Mouse (Mus musculus): ENCODE measurements at regions not wholly inside any gene's neighbourhood (a gene's known extent, or its start where the extent isn't known, plus 50 kb on each side); places are given as distances from the start of the nearest gene placed in this dataset.
A peak's percentile ranks its signal among the peaks of the same experiment; 100 is the strongest.

- H3K4me3 ChIP-seq (replicated peaks; ENCODE audit: extremely low read depth, low read depth, low read length) = no peak overlapping the region
- no peaks in the 10 kb centered on the region for H3K4me1 ChIP-seq (ENCODE audit: control insufficient read depth, insufficient read depth, low read length)
- TF ChIP-seq POLR2A (IDR thresholded peaks at IDR 0.05; ENCODE audit: borderline replicate concordance, extremely low read depth, low read depth, low read length) (no peak), CTCF (IDR thresholded peaks at IDR 0.05; ENCODE audit: insufficient read depth, low read length) (no peak)
- 18% methylated on average over 5 of the region's 5 CpGs for WGBS
- no peak for DNase-seq
Measured at GRCm38 (mm10) chr8:78054435-78054834, 158.7 kb upstream of the Ttc29 start.

- TF ChIP-seq CTCF (IDR thresholded peaks at IDR 0.05; ENCODE audit: insufficient read depth, low read length) (no peak), POLR2A (IDR thresholded peaks at IDR 0.05; ENCODE audit: borderline replicate concordance, extremely low read depth, low read depth, low read length) (no peak)
- 19% methylated on average over 8 of the region's 8 CpGs for WGBS
- no peak for DNase-seq
- Histone ChIP-seq H3K4me3 (replicated peaks; ENCODE audit: extremely low read depth, low read depth, low read length) (no peak overlapping the region), H3K4me1 (ENCODE audit: control insufficient read depth, insufficient read depth, low read length) (no peaks in the 10 kb centered on the region)
Measured at GRCm38 (mm10) chr8:78054920-78055319, 158.2 kb upstream of the Ttc29 start.

DNA sequence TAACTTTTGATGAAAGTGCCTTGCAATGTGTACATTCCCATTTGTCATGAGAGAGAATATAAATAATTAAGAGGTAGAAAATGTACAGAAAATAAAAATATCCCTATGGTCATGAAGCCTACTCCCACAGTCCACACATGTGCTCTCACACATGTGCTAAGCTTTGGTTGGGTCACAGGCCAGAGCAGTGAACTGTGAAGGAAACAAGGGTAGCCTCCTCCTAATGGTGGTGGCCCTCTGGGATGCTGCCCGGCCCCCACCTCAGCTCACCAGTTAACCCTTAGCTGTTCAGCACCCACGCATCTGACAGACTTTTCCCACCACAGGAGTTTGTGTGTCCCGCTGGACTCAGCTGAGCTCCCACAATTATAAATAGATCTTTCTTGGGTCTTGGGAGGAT, 157.6 kb upstream of the Ttc29 start:
- Histone ChIP-seq H3K4me3 (replicated peaks; ENCODE audit: extremely low read depth, low read depth, low read length) (no peak overlapping the region), H3K4me1 (ENCODE audit: control insufficient read depth, insufficient read depth, low read length) (no peaks in the 10 kb centered on the region)
- DNase-seq = no peak
- WGBS = 71% methylated on average over 3 of the region's 3 CpGs
- no peak for TF ChIP-seq POLR2A (IDR thresholded peaks at IDR 0.05; ENCODE audit: borderline replicate concordance, extremely low read depth, low read depth, low read length)
- no peak for TF ChIP-seq CTCF (IDR thresholded peaks at IDR 0.05; ENCODE audit: insufficient read depth, low read length)

- TF ChIP-seq CTCF (IDR thresholded peaks at IDR 0.05; ENCODE audit: insufficient read depth, low read length) = no peak
- no peak for TF ChIP-seq POLR2A (IDR thresholded peaks at IDR 0.05; ENCODE audit: borderline replicate concordance, extremely low read depth, low read depth, low read length)
- 39% methylated on average over 4 of the region's 4 CpGs for WGBS
- H3K4me1 ChIP-seq (ENCODE audit: control insufficient read depth, insufficient read depth, low read length) = no peaks in the 10 kb centered on the region
- DNase-seq = no peak
- H3K4me3 ChIP-seq (replicated peaks; ENCODE audit: extremely low read depth, low read depth, low read length) = no peak overlapping the region
Measured at GRCm38 (mm10) chr8:78057357-78057756, 155.7 kb upstream of the Ttc29 start.

DNA sequence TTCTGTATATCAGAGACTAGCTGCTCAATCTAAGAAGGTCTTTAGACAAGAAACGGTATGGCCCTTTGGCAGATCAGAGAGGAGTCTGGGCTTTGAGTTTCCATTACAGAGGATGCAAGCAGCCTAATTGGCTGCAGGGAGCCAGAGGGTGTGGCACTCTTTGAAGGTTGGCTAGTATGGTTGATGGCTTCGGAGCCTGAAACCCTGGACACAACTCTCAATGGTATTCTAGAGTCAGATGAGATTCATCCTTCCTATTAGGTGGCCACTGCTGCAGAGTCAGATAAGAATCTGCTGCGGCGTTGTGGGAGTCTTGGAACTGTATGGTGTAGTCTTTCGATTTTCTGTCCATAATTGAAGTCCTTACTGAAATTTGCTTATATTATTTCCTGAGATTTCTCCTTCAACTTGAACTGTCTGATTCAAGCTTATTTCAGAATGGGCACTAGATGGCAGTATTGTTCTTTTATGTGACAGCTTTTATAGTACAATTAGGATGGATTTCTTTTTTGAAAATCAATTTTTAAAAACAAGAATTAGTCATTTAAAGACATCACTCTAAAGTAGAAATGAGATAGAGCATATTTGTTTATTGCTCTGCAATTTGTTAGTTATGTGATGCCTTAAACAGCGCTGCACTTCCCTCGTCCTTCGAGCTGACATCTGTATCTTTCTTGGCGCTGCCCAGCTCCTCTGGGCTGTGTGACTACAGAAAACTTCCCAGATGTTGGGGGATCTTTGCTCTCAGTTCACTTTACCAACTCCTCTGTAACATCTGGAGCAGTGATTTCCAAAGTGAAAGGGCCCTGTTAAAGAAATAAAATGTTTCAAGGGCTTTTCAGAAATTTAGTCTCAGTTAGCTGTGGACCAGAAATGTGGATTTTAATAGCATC, 151.0 kb upstream of the Ttc29 start:
- no peak overlapping the region for H3K4me3 ChIP-seq (replicated peaks; ENCODE audit: extremely low read depth, low read depth, low read length)
- TF ChIP-seq POLR2A (IDR thresholded peaks at IDR 0.05; ENCODE audit: borderline replicate concordance, extremely low read depth, low read depth, low read length) (no peak), CTCF (IDR thresholded peaks at IDR 0.05; ENCODE audit: insufficient read depth, low read length) (no peak)
- no peak for DNase-seq
- WGBS = 46% methylated on average over 9 of the region's 9 CpGs
- no peaks in the 10 kb centered on the region for H3K4me1 ChIP-seq (ENCODE audit: control insufficient read depth, insufficient read depth, low read length)

- peak; percentile 48 for DNase-seq
- Histone ChIP-seq H3K4me3 (replicated peaks; ENCODE audit: extremely low read depth, low read depth, low read length) (peak overlapping the region; percentile 43), H3K4me1 (ENCODE audit: control insufficient read depth, insufficient read depth, low read length) (no peaks in the 10 kb centered on the region)
- 6% methylated on average over 13 of the region's 13 CpGs for WGBS
- TF ChIP-seq POLR2A (IDR thresholded peaks at IDR 0.05; ENCODE audit: borderline replicate concordance, extremely low read depth, low read depth, low read length) (no peak), CTCF (IDR thresholded peaks at IDR 0.05; ENCODE audit: insufficient read depth, low read length) (peak; percentile 63)
Measured at GRCm38 (mm10) chr8:78063529-78063928, 149.6 kb upstream of the Ttc29 start.

- TF ChIP-seq CTCF (IDR thresholded peaks at IDR 0.05; ENCODE audit: insufficient read depth, low read length) (no peak), POLR2A (IDR thresholded peaks at IDR 0.05; ENCODE audit: borderline replicate concordance, extremely low read depth, low read depth, low read length) (no peak)
- Histone ChIP-seq H3K4me3 (replicated peaks; ENCODE audit: extremely low read depth, low read depth, low read length) (no peak overlapping the region), H3K4me1 (ENCODE audit: control insufficient read depth, insufficient read depth, low read length) (no peaks in the 10 kb centered on the region; the same call in 1 of the 2 replicates)
- 30% methylated on average over 13 of the region's 13 CpGs for whole genome bisulfite sequencing
- DNase-seq = no peak
Measured at GRCm38 (mm10) chr8:78064161-78064560, 148.9 kb upstream of the Ttc29 start.

- TF ChIP-seq POLR2A (IDR thresholded peaks at IDR 0.05; ENCODE audit: borderline replicate concordance, extremely low read depth, low read depth, low read length) (no peak), CTCF (IDR thresholded peaks at IDR 0.05; ENCODE audit: insufficient read depth, low read length) (no peak)
- DNase-seq = no peak
- WGBS = 55% methylated on average over 10 of the region's 10 CpGs
- H3K4me1 ChIP-seq (ENCODE audit: control insufficient read depth, insufficient read depth, low read length) = no peaks in the 10 kb centered on the region; the same call in 1 of the 2 replicates
- H3K4me3 ChIP-seq (replicated peaks; ENCODE audit: extremely low read depth, low read depth, low read length) = no peak overlapping the region
Measured at GRCm38 (mm10) chr8:78065890-78066493, 147.1 kb upstream of the Ttc29 start.

GRCm38 (mm10) chr8:78068087-78068910, 144.8 kb upstream of the Ttc29 start:
- DNase-seq = no peak
- WGBS = 53% methylated on average over 13 of the region's 13 CpGs
- TF ChIP-seq CTCF (IDR thresholded peaks at IDR 0.05; ENCODE audit: insufficient read depth, low read length) = no peak
- TF ChIP-seq POLR2A (IDR thresholded peaks at IDR 0.05; ENCODE audit: borderline replicate concordance, extremely low read depth, low read depth, low read length) = no peak
- Histone ChIP-seq H3K4me3 (replicated peaks; ENCODE audit: extremely low read depth, low read depth, low read length) (no peak overlapping the region), H3K4me1 (ENCODE audit: control insufficient read depth, insufficient read depth, low read length) (no peaks in the 10 kb centered on the region; the same call in 1 of the 2 replicates)

Measured in lung, adult 2 months (tissue).